Mouse (Mus musculus): Measurements from ENCODE around the gene Pax4.
A peak's percentile ranks its signal among the peaks of the same experiment; 100 is the strongest.

Pax4 gene

DNA sequence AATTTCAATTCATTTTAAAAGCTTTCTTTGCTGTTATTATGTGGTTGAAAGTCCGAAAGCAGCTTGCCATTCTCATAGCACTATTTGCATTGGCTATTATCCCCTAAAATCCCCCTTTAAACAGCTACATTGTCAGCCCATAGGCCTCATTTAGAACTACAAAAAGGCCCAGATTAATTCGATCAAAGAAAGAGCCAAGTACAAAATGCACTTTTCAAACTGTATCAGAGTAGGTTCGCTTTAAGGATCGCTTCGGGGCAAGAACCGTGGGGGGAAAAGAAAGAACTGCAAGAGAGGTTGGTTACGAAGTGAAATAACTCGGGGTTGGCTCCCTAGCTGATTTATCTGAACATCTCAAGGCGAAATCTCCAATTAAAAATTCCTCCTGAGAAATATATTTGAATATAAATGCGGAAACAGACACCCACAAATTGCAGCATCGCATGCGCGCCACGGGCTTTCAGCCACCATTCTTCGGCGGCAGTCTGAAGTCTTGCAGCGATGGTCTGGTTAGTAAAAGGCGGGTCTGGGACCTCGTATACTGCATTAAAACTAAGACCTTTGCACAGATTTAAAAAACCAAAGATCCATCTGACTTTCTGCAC lies 52.2 kb downstream of the Pax4 start:
- peak; percentile 77 for DNase-seq (ENCODE audit: low spot score)

DNA sequence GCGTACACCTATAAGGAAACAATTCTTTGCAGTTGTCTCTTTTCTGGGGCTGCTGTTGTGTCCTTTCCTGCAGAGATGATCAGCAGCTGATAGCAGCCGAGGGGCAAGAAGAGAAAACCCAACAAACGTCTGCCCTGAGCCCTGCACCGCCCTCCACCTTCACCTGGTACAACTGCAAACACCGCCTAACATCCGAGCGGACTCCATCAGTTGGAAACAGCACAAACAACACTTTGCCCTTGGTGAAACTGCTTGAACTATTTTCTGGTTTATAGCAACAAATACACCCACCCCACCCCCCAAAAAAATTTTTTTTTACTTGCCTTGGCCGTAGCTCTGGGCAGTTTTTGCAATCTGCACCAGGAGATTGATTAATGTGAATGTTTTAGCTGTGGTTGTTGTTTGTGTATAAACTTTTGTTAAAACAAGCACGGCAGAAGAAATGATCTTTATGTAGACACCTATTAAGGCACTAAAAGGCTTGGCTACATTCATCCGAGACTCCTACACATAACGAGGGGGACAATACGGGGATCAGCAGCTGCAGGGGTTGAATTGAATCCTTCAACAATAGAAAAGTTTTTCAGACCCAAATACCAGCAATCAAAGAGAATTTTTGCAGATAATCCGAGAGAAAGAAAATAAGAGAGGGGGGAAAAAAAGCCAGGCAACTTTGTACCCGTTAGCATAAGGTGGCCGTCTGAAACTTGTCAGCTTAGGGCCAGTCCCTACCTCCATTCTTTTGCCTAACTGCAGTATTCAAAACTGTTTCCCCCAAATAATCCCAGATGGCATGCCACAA lies 52.9 kb downstream of the Pax4 start:
- DNase-seq (ENCODE audit: low spot score) = peak; percentile 11
